Mouse (Mus musculus): ENCODE measurements at regions not wholly inside any gene's neighbourhood (a gene's known extent, or its start where the extent isn't known, plus 50 kb on each side); places are given as distances from the start of the nearest gene placed in this dataset.
"Not testable (repeated sequence)": the region's sequence is repeated elsewhere in the genome, so short reads cannot be mapped to it uniquely, and the experiment has no call there.

GRCm38 (mm10) chr2:114454901-114455300 is 199.9 kb downstream of the Dph6 start:
- no peak for DNase-seq

GRCm38 (mm10) chr2:114450185-114450584 is 204.6 kb downstream of the Dph6 start:
- DNase-seq = peak; percentile 32

GRCm38 (mm10) chr2:114443801-114444200 is 211.0 kb downstream of the Dph6 start:
- DNase-seq = peak; percentile 16

- peak; percentile 76 for DNase-seq
Measured at GRCm38 (mm10) chr2:114440943-114441342, 213.8 kb downstream of the Dph6 start.

- DNase-seq = peak; percentile 69
Measured at GRCm38 (mm10) chr2:114439668-114440067, 215.1 kb downstream of the Dph6 start.

GRCm38 (mm10) chr2:114438048-114438447 is 216.7 kb downstream of the Dph6 start:
- no peak for DNase-seq

GRCm38 (mm10) chr2:114427426-114428157 is 226.3 kb upstream of the Zfp770 start:
- no peak for DNase-seq

- no peak for DNase-seq
Measured at GRCm38 (mm10) chr2:114419346-114419745, 218.1 kb upstream of the Zfp770 start.

- no peak for DNase-seq
Measured at GRCm38 (mm10) chr2:114413013-114413412, 211.7 kb upstream of the Zfp770 start.

GRCm38 (mm10) chr2:114411940-114412715 is 210.9 kb upstream of the Zfp770 start:
- DNase-seq = no peak

- DNase-seq = no peak
Measured at GRCm38 (mm10) chr2:114410717-114411116, 209.4 kb upstream of the Zfp770 start.

- no peak for DNase-seq
Measured at GRCm38 (mm10) chr2:114409542-114409941, 208.3 kb upstream of the Zfp770 start.

GRCm38 (mm10) chr2:114407408-114407807 is 206.1 kb upstream of the Zfp770 start:
- DNase-seq = no peak

- DNase-seq = peak; percentile 76
Measured at GRCm38 (mm10) chr2:114384566-114384965, 183.3 kb upstream of the Zfp770 start.

- DNase-seq = no peak
Measured at GRCm38 (mm10) chr2:114378844-114379533, 177.7 kb upstream of the Zfp770 start.

- DNase-seq = no peak
Measured at GRCm38 (mm10) chr2:114373476-114373875, 172.2 kb upstream of the Zfp770 start.

- not testable (repeated sequence) for DNase-seq
Measured at GRCm38 (mm10) chr2:114353876-114354275, 152.6 kb upstream of the Zfp770 start.

- DNase-seq = no peak
Measured at GRCm38 (mm10) chr2:114340578-114341293, 139.5 kb upstream of the Zfp770 start.

GRCm38 (mm10) chr2:114301746-114302145 is 100.5 kb upstream of the Zfp770 start:
- DNase-seq = no peak

- no peak for DNase-seq
Measured at GRCm38 (mm10) chr2:114295110-114295509, 93.8 kb upstream of the Zfp770 start.

- no peak for DNase-seq
Measured at GRCm38 (mm10) chr2:114291387-114291786, 90.1 kb upstream of the Zfp770 start.

GRCm38 (mm10) chr2:114275536-114275935 is 74.3 kb upstream of the Zfp770 start:
- peak; percentile 88 for DNase-seq
